13 mouse cellular contexts compared by ENCODE assay signal in the genomic region with DNA sequence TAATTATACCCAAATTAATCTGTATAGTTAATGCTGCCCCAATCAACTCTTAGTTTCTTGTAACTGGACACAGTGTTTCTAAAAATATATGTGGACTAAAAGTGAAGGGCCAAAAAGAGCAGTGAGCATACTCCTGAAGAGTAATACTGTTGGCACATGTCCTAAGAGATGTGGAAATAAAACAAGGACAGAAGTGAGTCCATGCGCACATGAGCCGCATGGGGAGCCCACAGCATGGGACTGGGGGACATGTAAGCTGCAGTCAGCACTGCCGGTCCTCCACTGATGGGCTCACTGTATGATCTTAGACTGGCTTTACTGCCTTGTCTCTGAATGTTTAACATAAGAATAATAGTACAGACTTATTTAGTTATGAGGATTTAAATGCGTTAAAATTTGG.
"Had no signal": no experiment of that assay in that cellular context is flagged by ENCODE, and none has a peak within 500 bp of the region (broad histone marks: within the 10 kb centered on the region; RNA-seq: fewer than 3 reads in every experiment).

No protein-coding gene starts in this region.

- H3K4me3 ChIP-seq: layer of hippocampus, adult 2 months; limb, embryonic 12.5 days; liver, embryonic 13.5 days; midbrain, embryonic 13.5 days had no signal

- H3K9me3 ChIP-seq: limb, embryonic 12.5 days; liver, embryonic 13.5 days; midbrain, embryonic 13.5 days had no signal

- H3K4me2 ChIP-seq: limb, embryonic 12.5 days; liver, embryonic 13.5 days; midbrain, embryonic 13.5 days had no signal

- H3K36me3 ChIP-seq: midbrain, embryonic 13.5 days had no signal

- DNase-seq: kidney, postnatal 10 days; kidney, postnatal 4 days; liver; liver, embryonic 13.5 days; liver, postnatal 0 days; right cerebral cortex, adult 18-20 months; right cerebral cortex, postnatal 25 days; thymus, adult 18-20 months; thymus, postnatal 14 days had no signal

- H3K27me3 ChIP-seq: limb, embryonic 12.5 days; liver, embryonic 13.5 days; midbrain, embryonic 13.5 days had no signal

- H3K27ac ChIP-seq: layer of hippocampus, adult 2 months; limb, embryonic 12.5 days; liver, embryonic 13.5 days; midbrain, embryonic 13.5 days; stomach, postnatal 0 days had no signal

- H3K4me1 ChIP-seq: limb, embryonic 12.5 days; midbrain, embryonic 13.5 days had no signal

- H3K9ac ChIP-seq: limb, embryonic 12.5 days; liver, embryonic 13.5 days; liver, postnatal 0 days; midbrain, embryonic 13.5 days had no signal

- ATAC-seq: liver, postnatal 0 days; midbrain, embryonic 13.5 days had no signal
